Mouse (Mus musculus) hindbrain, embryonic 11.5 days (tissue): ENCODE measurements around the gene Nfe2l1. TPM values are rescaled to one million over a fixed set of nuclear protein-coding genes. Genes with fewer than 3 reads are reported as not detected.
"Not testable (repeated sequence)": the region's sequence is repeated elsewhere in the genome, so short reads cannot be mapped to it uniquely, and the experiment has no call there.

Source experiments
- ATAC-seq: fragments of 200-750 bp; cut with Nextera tagmentation; 2 replicates; pipeline ENCODE4 v1.8.0; 2017; ENCODE audit warnings: mild to moderate bottlenecking, moderate TSS enrichment, moderate library complexity; ENCODE audit not compliant: low FRiP score
- DNase-seq: peaks from one replicate; pipeline ENCODE4 v3.0.0-alpha.2; 2015; ENCODE audit warnings: low spot score
- H3K27ac ChIP-seq: fragments of 300-500 bp; sonication (generic); 2 replicates; pipeline ENCODE4 v1.5.1; 2014; ENCODE audit warnings: mild to moderate bottlenecking, low read depth, low read length
- H3K27me3 ChIP-seq: fragments of 300-500 bp; sonication (generic); 2 replicates; pipeline ENCODE4 v1.6.1; 2014; ENCODE audit warnings: mild to moderate bottlenecking, low read length, moderate library complexity, mixed read lengths; ENCODE audit not compliant: control insufficient read depth, insufficient read depth
- H3K36me3 ChIP-seq: fragments of 300-500 bp; sonication (generic); 2 replicates; pipeline ENCODE4 v1.6.1; 2014; ENCODE audit warnings: mild to moderate bottlenecking, low read length, moderate library complexity, mixed read lengths; ENCODE audit not compliant: control insufficient read depth, insufficient read depth
- H3K4me1 ChIP-seq: fragments of 300-500 bp; sonication (generic); replicated peaks from 2 replicates; pipeline ENCODE4 v1.6.1; 2014; ENCODE audit warnings: low read length, mixed read lengths; ENCODE audit not compliant: control insufficient read depth, insufficient read depth
- H3K4me2 ChIP-seq: fragments of 300-500 bp; sonication (generic); replicated peaks from 2 replicates; pipeline ENCODE4 v1.6.1; 2014; ENCODE audit warnings: mild to moderate bottlenecking, low read depth, low read length
- H3K4me3 ChIP-seq: fragments of 300-500 bp; sonication (generic); 2 replicates; pipeline ENCODE4 v1.5.1; 2014; ENCODE audit warnings: low read depth, low read length
- H3K9ac ChIP-seq: fragments of 300-500 bp; sonication (generic); 2 replicates; pipeline ENCODE4 v1.6.1; 2014; ENCODE audit warnings: low read depth, low read length
- H3K9me3 ChIP-seq: fragments of 300-500 bp; sonication (generic); 2 replicates; pipeline ENCODE4 v1.6.1; 2016; ENCODE audit warnings: low read length; ENCODE audit not compliant: control insufficient read depth
- WGBS: fragments of 180-500 bp; shearing (Covaris S2); extraction: QIAGEN DNeasy Blood & Tissue Kit; methylation state at CpG from one replicate; pipeline ENCODE4 v1.1.7; 2014; 5-methylcytosine and 5-hydroxymethylcytosine counted together
- polyA plus RNA-seq: library from polyadenylated mRNA; unstranded; fragments of >200 nt; fragmentation: Nextera tagmentation; extraction: Ambion mirVana; gene quantifications from 2 replicates; pipeline ENCODE4 v1.2.1, GENCODE M21; 2014

Gene Nfe2l1
- polyA plus RNA-seq, 1 experiment from 2014 or later, result 27.9 TPM

DNA sequence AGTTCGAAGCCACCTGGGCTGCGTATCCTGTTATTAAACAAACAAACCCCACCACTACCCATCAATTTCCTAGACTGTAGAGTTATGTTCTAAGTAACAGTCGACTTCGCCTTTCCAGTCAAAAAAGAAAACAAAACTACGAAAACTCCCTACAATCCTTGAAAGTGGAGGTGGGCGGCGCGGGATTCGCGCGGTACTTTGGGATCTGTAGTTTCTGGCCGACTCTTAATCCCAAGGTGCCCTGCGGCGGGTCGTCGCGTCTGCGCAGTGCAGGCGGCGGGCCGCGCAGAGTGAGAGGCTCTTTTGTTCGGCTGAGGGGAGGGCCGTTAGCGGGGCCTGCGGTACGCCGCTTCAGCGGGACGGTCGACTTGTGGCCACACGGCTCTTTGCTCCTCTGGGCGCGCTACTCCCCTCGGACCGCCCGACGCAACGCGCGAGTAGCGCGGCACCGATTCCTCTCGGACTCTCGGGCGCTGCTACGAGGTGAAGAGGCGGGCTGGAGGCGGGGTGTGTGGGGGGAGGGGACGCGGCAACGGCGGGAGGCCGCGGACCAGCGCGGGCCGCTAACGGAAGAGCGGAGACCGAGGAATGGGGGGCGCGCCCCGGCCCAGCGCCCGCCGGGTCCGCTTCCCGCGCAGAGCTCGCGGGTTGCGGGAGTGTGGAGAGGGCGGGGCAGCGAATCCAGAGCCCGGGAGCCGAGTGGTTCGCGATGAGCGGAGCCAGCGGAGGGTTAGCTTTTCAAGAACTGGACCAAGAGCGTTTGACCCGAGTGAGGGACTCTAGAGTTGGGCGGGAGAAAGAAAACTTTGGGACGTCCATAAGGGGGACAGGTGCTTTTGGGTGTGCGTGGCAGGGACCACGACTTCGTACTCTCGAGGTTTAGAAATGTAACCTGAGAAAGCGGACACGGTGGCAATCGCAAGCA is 40.6 kb downstream of the Nfe2l1 start, which contains the start of gene Cbx1:
Gene Cbx1 (plus strand): TSS at position 257 of the 925 bp plus-strand sequence.
- Histone ChIP-seq H3K9ac (peak within 1 kb of the TSS; percentile 98), H3K27ac (peak within 1 kb of the TSS; percentile 98), H3K4me1 (0 out of 2 replicates have a peak, but pooled peaks cover 3% of the 10 kb centered on the region), H3K9me3 (no peaks in the 10 kb centered on the region), H3K4me2 (peak within 1 kb of the TSS; percentile 81), H3K27me3 (no peaks in the 10 kb centered on the region), H3K36me3 (no peaks in the 10 kb centered on the region), H3K4me3 (peak within 1 kb of the TSS; percentile 97)
- DNase-seq (peak; percentile 95), ATAC-seq (peak; percentile 96)
- 2% methylated on average over 67 of the region's 93 CpGs for WGBS

DNA sequence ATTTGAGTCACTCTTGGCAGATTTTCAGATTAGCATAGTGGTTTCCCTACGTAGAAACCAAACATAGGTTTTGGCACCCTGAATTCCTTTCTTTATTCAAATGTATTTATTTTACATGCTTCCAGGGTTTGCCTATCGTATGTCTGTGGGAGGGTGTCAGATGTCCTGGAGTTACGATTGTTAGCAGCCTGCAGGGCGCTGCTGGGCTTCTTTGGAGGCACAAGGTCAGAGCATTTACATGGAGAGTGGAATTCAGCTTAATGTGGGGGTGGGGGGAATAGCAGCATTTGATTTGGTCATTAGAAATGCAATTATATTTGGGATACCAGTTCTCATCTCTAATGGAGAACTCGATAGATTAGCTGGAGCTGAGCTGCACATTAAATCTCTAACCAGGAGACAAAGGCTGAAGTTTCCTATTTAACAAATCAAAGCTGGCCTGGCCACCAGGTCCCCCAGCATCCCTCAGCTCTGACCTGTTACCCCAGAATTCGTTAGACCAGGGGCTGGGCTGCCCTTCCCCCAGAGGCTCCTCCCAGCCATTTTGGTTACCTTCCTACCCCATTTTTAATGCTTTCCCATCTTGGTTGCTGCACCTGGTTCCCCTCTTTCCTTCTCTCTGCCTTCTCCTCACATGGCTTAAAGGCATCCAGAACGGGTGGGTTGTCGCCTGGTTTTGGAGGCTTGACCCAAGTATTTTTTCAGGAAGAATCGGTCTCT is 42.9 kb downstream of the Nfe2l1 start:
- no peaks in the 10 kb centered on the region for H3K9me3 ChIP-seq
- H3K4me1 ChIP-seq, result 0 out of 2 replicates have a peak, but pooled peaks cover 3% of the 10 kb centered on the region
- DNase-seq, result no peak
- no peaks in the 10 kb centered on the region for H3K36me3 ChIP-seq
- no peak overlapping the region for H3K4me2 ChIP-seq
- no peaks in the 10 kb centered on the region for H3K27me3 ChIP-seq
- H3K9ac ChIP-seq, result no peak overlapping the region
- H3K27ac ChIP-seq, result no peak overlapping the region
- no peak for ATAC-seq
- H3K4me3 ChIP-seq, result no peak overlapping the region
- 29% methylated on average over 9 of the region's 9 CpGs for WGBS

DNA sequence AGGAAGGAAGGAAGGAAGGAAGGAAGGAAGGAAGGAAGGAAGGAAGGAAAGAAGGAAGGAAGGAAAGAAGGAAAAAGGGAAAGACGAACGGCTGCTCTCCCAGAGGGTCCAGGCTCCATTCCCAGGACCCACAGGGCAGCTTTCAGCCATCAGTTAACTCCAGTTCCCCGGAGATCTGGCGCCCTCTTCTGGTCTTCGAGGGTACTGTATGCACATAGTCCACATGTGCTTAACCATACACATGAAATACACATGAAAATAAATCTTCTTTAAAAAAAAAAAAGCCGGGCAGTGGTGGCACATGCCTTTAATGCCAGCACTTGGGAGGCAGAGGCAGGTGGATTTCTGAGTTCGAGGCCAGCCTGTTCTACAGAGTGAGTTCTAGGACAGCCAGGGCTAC is 44.9 kb downstream of the Nfe2l1 start:
- H3K9ac ChIP-seq, H3K27me3 ChIP-seq, H3K36me3 ChIP-seq, H3K4me1 ChIP-seq, H3K4me2 ChIP-seq, H3K4me3 ChIP-seq, ATAC-seq, H3K27ac ChIP-seq, H3K9me3 ChIP-seq: not testable (repeated sequence)
- 19% methylated on average over 7 of the region's 7 CpGs for WGBS
- DNase-seq, result peak; percentile 88

DNA sequence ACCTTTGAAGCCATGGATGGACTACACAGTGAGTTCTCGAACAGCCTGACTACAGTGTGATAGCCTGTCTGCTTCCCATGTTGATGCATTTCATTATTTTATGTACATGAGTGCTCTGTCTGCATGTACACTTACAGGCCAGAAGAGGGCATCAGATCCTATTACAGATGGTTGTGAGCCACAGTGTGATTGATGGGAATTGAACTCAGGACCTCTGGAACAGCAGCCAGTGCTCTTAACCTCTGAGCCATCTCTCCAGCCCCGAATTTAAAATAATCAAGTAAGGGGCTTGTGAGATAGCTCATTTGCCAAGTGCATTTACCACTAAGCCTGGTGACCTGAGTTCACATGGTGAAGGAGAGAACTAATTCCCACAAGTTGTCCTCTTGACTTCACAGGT is 48.3 kb downstream of the Nfe2l1 start:
- no peaks in the 10 kb centered on the region for H3K27me3 ChIP-seq
- H3K9me3 ChIP-seq, result no peaks in the 10 kb centered on the region
- H3K36me3 ChIP-seq, result no peaks in the 10 kb centered on the region
- H3K4me2 ChIP-seq, result no peak overlapping the region
- H3K27ac ChIP-seq, result no peak overlapping the region
- DNase-seq (no peak), ATAC-seq (no peak)
- H3K4me1 ChIP-seq, result peaks cover 2% of the 10 kb centered on the region; the same call in 1 of the 2 replicates
- WGBS, result 73% methylated on average over 2 of the region's 2 CpGs
- no peak overlapping the region for H3K4me3 ChIP-seq
- no peak overlapping the region for H3K9ac ChIP-seq

DNA sequence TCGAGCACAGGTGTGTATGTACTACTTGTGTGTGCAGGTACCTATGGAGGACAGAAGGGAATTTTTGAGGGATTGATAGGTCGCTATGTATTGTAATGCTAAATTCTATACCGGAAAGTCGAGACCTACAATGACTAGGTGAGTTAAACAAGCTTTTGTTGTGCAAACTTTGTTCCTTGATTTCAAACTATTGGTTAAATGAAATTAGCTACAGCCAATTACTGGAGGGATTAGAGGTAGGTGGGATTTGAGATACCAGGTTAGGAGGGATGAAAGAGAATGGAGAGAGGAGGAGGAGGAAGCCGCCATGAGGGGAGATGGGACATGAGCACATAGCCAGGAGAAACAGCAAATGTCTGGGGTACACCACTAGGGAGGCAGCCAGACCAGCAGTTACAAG is 49.5 kb downstream of the Nfe2l1 start:
- no peak for ATAC-seq

DNA sequence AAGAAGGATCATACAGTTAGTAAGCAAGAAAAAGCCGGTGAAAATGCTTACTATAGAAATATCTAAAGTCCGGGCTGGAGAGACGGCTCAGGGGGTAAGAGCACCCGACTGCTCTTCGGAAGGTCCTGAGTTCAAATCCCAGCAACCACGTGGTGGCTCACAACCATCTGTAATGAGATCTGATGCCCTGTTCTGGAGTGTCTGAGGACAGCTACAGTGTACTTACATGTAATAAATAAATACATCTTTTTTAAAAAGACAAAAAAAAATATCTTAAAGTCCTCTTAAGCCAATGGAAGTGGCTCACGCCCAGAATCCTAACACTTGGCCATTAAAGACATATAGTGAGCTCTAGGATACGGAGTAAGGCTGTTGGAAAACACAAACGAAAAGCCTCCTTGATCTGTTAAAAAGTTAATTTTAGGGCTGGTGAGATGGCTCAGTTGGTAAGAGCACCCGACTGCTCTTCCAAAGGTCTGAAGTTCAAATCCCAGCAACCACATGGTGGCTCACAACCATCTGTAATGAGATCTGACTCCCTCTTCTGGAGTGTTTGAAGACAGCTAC is 51.6 kb downstream of the Nfe2l1 start:
- not testable (repeated sequence) for ATAC-seq, H3K9me3 ChIP-seq, H3K27me3 ChIP-seq, H3K4me1 ChIP-seq, H3K27ac ChIP-seq, DNase-seq, H3K9ac ChIP-seq, H3K36me3 ChIP-seq
- Histone ChIP-seq H3K4me3 (peak overlapping the region; percentile 69; the same call in 1 of the 2 replicates), H3K4me2 (peak overlapping the region; percentile 35; the same call in 1 of the 2 replicates)
- WGBS, result 71% methylated on average over 10 of the region's 10 CpGs

More for the DNA sequence above, 49.5 kb downstream of the Nfe2l1 start:
- no peak overlapping the region for H3K4me2 ChIP-seq
- peaks cover 2% of the 10 kb centered on the region; the same call in 1 of the 2 replicates for H3K4me1 ChIP-seq
- no peak overlapping the region for H3K27ac ChIP-seq
- no peaks in the 10 kb centered on the region for H3K9me3 ChIP-seq
- no peaks in the 10 kb centered on the region for H3K27me3 ChIP-seq
- DNase-seq, result no peak
- no peaks in the 10 kb centered on the region for H3K36me3 ChIP-seq
- no peak overlapping the region for H3K4me3 ChIP-seq
- H3K9ac ChIP-seq, result no peak overlapping the region
- 74% methylated on average over 5 of the region's 5 CpGs for WGBS

DNA sequence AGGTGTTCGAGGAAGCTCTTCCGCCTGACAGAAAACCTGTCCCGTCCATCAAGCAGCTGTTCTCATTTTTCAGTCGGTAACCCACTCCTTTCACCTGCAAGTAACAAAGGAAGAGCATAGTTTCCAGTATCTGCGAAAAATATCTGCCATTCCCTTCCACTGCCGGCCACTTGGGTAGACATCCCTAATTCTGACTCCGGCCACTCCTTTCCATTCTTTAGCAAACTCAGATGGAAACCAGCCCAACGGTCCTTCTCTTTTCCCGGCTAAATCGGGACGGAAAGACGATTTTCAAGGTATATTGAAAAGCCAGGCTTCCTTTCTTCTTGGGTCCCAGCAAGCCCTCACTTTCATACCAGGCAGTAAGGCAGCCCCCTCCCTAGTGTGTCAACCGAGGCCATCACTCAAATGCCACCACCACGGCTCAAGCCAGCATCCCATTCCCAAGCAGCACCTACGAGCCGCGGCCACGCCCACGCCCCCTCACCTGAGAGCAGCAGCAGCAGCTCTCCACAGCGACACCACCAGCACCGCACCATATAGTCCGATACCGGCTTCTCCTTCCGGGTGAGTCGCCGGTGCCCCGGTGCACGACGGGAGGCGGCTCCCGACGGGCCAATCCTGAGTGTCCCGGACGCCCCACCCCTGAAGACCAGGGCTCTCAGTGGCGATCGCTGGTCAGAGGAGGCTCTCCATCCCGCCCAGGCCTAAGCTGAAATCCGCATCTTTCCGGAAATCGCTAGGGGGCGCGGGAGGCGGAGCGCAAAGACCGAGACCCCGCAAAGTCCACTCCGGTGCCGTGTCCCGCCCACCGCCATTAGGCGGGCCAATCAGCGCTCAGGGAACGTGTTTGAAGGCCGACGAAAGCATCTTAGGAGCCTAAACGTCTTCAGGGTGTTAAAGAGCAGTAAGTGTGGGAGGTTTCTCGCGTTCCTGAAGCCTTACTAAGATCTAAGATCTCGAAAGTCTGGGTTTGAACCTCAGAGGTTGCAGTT is 52.5 kb downstream of the Nfe2l1 start, which contains the start of gene Snx11:
Gene Snx11 (minus strand): TSS at position 592 of the 995 bp plus-strand sequence.
- no peaks in the 10 kb centered on the region for H3K27me3 ChIP-seq
- H3K4me1 ChIP-seq, result peaks cover 2% of the 10 kb centered on the region; the same call in 1 of the 2 replicates
- WGBS, result 2% methylated on average over 59 of the region's 59 CpGs
- peak within 1 kb of the TSS; percentile 80 for H3K4me2 ChIP-seq
- ATAC-seq, result peak; percentile 98
- H3K9me3 ChIP-seq, result no peaks in the 10 kb centered on the region
- peak within 1 kb of the TSS; percentile 53 for H3K9ac ChIP-seq
- no peaks in the 10 kb centered on the region for H3K36me3 ChIP-seq
- DNase-seq, result peak; percentile 99
- H3K4me3 ChIP-seq, result peak within 1 kb of the TSS; percentile 69
- peak within 1 kb of the TSS; percentile 59; the same call in 1 of the 2 replicates for H3K27ac ChIP-seq
